Mouse (Mus musculus): ENCODE measurements at regions not wholly inside any gene's neighbourhood (a gene's known extent, or its start where the extent isn't known, plus 50 kb on each side); places are given as distances from the start of the nearest gene placed in this dataset.

DNA sequence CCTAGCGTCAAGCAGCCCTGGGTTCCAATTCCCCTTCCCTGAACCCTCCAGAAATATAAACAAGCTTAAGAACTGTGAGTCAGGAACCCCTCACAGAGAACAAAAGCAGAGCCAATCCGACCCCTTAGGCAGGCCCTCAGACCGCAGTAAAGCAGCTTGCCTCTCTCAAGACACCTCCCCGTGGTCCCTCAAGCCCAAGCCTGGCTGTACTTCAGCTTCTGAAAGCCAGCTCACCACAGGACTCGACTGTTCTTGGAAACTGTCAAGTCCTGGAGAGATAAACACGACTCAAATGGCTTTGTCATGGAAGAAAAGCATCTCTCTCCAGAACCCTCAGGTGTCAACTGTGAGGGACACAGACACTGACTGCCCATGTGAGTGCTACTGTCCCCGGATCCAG is 95.2 kb upstream of the Ptpn1 start:
- Histone ChIP-seq H3K4me2 (no peak overlapping the region), H3K4me3 (no peak overlapping the region), H3K4me1 (replicated peaks) (peaks cover 65% of the 10 kb centered on the region), H3K36me3 (no peaks in the 10 kb centered on the region), H3K27ac (ENCODE audit: poor library complexity, severe bottlenecking) (no peak overlapping the region), H3K9me3 (replicated peaks) (no peaks in the 10 kb centered on the region), H3K9ac (peak overlapping the region; percentile 4; the same call in 1 of the 2 replicates), H3K27me3 (replicated peaks) (peaks cover 6% of the 10 kb centered on the region; the same call in 1 of the 2 replicates)
- no peak for ATAC-seq (ENCODE audit: insufficient number of reproducible peaks, low FRiP score)
- 24% methylated on average over 7 of the region's 7 CpGs for WGBS

DNA sequence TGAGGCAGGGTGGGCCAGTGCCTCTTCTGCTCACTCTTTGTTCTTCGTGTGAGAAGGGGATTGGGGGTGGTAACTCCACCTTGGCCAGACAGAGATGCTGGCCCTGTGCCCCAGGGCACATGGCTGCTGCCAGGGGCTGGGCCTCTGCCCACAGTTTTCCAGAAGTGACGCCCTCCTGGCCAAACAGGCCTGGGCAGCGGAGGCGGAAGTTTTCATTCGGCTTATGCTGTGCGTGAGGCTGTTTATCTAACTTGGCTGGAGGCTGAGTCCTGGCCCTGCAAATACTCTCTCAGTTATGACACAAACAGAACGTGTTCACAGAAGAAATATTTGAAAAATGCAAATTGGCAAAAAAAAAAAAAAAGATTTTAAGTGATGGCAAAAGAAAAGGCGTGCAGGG is 97.3 kb upstream of the Ptpn1 start:
- 55% methylated on average over 8 of the region's 8 CpGs for WGBS
- Histone ChIP-seq H3K27ac (ENCODE audit: poor library complexity, severe bottlenecking) (peak overlapping the region; percentile 87), H3K4me2 (no peak overlapping the region), H3K27me3 (replicated peaks) (peaks cover 6% of the 10 kb centered on the region; the same call in 1 of the 2 replicates), H3K36me3 (no peaks in the 10 kb centered on the region), H3K9ac (no peak overlapping the region), H3K4me3 (no peak overlapping the region), H3K4me1 (replicated peaks) (peaks cover 49% of the 10 kb centered on the region), H3K9me3 (replicated peaks) (no peaks in the 10 kb centered on the region)
- no peak for ATAC-seq (ENCODE audit: insufficient number of reproducible peaks, low FRiP score)

DNA sequence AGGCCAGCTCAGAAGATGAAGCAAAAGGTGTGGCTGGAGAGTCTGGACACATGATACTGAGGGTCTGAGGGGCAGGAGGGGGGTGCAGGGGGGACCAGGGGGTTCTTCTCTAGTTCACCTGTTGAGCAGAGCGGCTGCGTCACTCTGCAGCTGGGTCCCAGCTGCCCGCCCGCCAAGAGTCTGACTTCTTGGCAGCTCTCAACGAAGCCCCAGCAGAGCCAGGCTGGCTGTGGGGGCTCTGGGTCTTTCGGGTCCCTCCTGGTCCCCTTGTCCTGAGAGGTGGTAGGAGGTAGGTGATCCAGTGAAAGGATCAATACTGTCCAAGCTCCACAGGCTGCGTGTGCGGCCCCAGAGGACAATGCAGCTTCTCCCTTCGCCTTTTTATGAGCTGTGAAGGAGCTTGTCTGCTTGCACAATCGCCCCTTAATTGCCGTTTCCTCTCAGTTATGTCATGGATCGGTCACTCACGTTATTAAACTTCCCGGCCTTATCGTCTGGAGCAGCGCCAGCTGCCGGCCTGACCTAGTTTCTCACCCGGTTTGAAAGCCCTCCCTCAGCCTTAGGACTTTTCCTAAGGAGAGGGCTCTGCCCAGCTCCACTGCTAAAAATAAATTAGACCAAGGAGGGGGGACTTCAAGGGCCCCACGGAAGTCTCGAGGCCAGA is 98.4 kb upstream of the Ptpn1 start:
- H3K9me3 ChIP-seq (replicated peaks) = no peaks in the 10 kb centered on the region
- H3K27me3 ChIP-seq (replicated peaks) = peaks cover under 1% of the 10 kb centered on the region; the same call in 1 of the 2 replicates
- H3K4me2 ChIP-seq = peak overlapping the region; percentile 52
- 24% methylated on average over 20 of the region's 20 CpGs for WGBS
- peaks cover 53% of the 10 kb centered on the region for H3K4me1 ChIP-seq (replicated peaks)
- H3K27ac ChIP-seq (ENCODE audit: poor library complexity, severe bottlenecking) = peak overlapping the region; percentile 87
- no peak overlapping the region for H3K4me3 ChIP-seq
- peak; percentile 58 for ATAC-seq (ENCODE audit: insufficient number of reproducible peaks, low FRiP score)
- H3K9ac ChIP-seq = peak overlapping the region; percentile 63
- H3K36me3 ChIP-seq = no peaks in the 10 kb centered on the region

DNA sequence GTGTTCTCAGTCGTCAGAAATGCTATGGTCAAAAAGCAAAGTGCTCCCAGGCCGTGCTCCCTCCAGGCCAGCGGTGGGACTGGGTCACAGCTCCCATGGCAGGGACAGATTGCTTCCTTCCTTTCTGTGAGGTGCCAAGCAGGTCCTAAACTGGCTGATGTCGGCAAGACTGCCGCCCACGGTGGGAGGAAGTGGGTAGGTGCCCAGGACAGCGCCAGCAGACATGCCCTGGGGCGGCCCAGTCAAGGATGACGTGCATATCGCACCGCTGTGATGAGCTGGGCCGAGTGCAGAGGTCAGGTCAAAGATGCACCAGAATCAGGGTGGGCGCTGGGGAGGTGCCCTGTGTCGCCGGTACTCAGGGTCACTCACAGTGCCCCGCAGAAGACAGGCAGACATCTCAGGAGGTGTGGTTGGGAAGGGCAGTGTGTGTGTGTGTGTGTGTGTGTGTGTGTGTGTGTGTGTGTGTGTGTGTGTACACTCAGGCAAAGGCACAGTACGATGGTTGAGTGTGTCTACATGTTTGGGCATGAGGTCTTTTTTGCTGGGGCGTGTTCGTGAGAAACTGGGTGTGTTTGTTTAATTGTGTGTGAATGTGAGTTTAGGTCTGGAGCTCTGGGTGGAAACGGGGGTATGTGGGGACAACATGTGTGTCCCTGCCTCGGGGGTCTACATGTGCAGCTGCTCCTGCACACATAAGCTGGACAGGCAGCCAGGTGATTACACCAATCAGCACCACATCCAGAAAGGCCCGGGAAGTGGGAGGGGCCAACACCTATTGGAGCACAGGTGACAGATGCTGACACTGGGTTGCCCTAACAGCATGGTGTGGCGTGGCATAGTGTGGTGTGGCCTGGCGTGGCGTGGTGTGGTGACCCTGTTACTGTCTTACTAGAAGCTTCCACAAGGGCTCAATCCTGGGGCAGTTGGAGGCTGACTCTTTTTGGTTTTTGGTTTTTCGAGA is 100.5 kb upstream of the Ptpn1 start:
- no peak overlapping the region for H3K27ac ChIP-seq (ENCODE audit: poor library complexity, severe bottlenecking)
- no peaks in the 10 kb centered on the region for H3K27me3 ChIP-seq (replicated peaks)
- H3K4me2 ChIP-seq = no peak overlapping the region
- H3K4me3 ChIP-seq = no peak overlapping the region
- WGBS = 82% methylated on average over 26 of the region's 26 CpGs
- no peaks in the 10 kb centered on the region for H3K9me3 ChIP-seq (replicated peaks)
- H3K9ac ChIP-seq = no peak overlapping the region
- no peak for ATAC-seq (ENCODE audit: insufficient number of reproducible peaks, low FRiP score)
- peaks cover 55% of the 10 kb centered on the region for H3K4me1 ChIP-seq (replicated peaks)
- no peaks in the 10 kb centered on the region for H3K36me3 ChIP-seq

DNA sequence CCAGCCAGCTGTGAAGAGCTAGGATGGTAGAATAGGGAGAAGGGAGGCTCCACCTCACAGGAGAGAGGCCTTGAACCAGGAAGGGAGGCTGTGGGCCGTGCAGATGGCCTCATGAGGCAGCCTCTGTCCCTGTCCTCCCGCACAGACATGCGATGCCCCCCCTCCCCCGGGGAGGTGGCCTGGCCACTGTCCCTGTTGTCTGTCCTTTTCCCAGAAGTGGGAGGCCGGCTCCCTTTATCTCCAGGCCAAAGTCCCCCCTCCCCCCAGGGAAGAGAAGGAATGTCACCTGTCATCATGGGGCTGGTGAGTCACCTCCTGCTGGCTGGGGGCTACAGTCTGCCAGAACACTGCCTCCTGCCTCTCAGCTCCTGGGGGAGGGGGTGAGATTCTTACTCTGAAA is 103.6 kb upstream of the Ptpn1 start:
- Histone ChIP-seq H3K4me3 (no peak overlapping the region), H3K36me3 (no peaks in the 10 kb centered on the region), H3K4me1 (replicated peaks) (peaks cover 47% of the 10 kb centered on the region), H3K9ac (peak overlapping the region; percentile 46; the same call in 1 of the 2 replicates), H3K4me2 (peak overlapping the region; percentile 29), H3K27ac (ENCODE audit: poor library complexity, severe bottlenecking) (peak overlapping the region; percentile 85), H3K9me3 (replicated peaks) (no peaks in the 10 kb centered on the region), H3K27me3 (replicated peaks) (no peaks in the 10 kb centered on the region)
- peak; percentile 55 for ATAC-seq (ENCODE audit: insufficient number of reproducible peaks, low FRiP score)
- WGBS = 3% methylated on average over 5 of the region's 5 CpGs

DNA sequence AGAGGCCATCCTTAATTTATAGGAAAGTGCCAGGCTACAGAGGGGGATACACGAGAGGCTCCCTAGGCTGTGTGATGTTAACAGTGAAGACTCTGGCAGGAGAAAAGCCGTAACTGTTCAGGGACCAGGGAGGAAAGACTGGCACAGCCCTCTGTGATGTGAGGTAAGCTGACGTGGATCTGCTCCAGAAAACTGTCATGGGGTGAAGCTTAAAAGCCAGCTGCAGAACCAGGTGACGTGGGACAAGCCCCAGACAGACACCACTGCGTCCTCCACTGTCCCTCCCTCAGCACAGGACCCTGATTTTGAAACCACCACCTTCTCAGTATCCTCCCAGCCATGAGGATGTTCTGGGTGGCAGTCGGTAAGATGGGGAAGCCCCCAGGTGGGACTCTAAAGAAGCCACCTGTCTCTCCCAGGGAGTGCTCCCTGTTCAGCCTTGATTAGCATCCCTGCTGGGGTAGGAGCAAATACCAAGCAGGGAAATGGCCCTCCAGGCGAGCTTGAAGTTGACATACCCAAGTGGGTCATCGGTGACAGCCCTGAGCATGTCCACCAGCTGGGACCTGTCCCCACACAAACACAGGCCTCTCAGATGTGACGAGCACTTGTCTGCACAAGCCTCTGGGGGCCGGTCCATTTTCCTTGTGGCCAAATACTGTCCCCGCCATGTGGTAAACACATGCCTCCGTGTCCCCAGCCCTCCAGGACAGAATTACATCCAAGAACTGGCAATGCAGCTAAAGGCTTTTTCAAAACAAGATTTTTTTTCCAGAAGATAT is 104.7 kb upstream of the Ptpn1 start:
- no peak for ATAC-seq (ENCODE audit: insufficient number of reproducible peaks, low FRiP score)
- H3K9me3 ChIP-seq (replicated peaks) = no peaks in the 10 kb centered on the region
- H3K4me3 ChIP-seq = no peak overlapping the region
- H3K36me3 ChIP-seq = no peaks in the 10 kb centered on the region
- H3K4me1 ChIP-seq (replicated peaks) = peaks cover 42% of the 10 kb centered on the region
- no peaks in the 10 kb centered on the region for H3K27me3 ChIP-seq (replicated peaks)
- WGBS = 41% methylated on average over 12 of the region's 12 CpGs
- H3K27ac ChIP-seq (ENCODE audit: poor library complexity, severe bottlenecking) = peak overlapping the region; percentile 5
- no peak overlapping the region for H3K9ac ChIP-seq
- H3K4me2 ChIP-seq = no peak overlapping the region

DNA sequence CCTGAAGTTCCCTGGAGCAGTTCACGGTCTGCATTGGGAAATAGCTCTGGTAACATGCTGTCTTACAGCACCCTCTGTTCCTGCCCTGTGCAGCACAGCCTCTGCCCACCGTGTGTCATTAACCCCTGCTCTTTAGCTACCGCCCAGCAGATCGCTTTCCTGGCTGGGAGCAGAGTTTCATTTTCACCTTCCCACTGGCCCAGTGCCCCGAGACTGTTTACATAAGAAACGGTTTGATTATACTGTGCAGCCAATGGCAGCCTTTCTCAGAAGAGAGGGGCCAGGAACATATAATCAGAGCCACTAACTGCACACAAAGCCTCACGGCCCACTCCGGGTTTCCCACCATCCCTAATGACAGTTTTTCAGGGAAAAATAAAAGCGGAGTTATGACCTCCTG is 108.3 kb upstream of the Ptpn1 start:
- H3K27me3 ChIP-seq (replicated peaks) = peaks cover 3% of the 10 kb centered on the region; the same call in 1 of the 2 replicates
- H3K4me2 ChIP-seq = no peak overlapping the region
- peak overlapping the region; percentile 67 for H3K27ac ChIP-seq (ENCODE audit: poor library complexity, severe bottlenecking)
- 0 out of 2 replicates have a peak, but pooled peaks have one; percentile 3 for ATAC-seq (ENCODE audit: insufficient number of reproducible peaks, low FRiP score)
- no peaks in the 10 kb centered on the region for H3K36me3 ChIP-seq
- H3K9ac ChIP-seq = no peak overlapping the region
- H3K9me3 ChIP-seq (replicated peaks) = no peaks in the 10 kb centered on the region
- peaks cover 51% of the 10 kb centered on the region for H3K4me1 ChIP-seq (replicated peaks)
- no peak overlapping the region for H3K4me3 ChIP-seq
- WGBS = 37% methylated on average over 9 of the region's 9 CpGs

DNA sequence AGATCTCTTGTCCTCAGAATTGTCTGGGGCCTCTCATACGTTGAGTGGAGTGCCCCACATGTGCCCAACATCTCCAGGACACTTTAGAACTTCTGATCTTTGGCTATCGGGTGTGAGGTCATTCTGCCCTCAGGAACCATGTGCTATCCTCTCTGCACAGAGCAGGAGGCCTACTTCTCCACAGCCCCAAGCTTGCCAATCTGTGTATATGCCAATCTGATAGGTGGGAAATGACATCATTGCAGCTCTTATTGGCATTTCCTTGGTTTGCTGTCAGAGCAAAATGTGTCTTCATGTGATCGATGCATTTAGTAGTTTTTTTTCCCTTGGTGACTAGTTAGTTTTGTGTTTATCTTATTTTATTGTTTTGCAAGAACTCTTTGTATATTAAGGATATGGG is 108.8 kb upstream of the Ptpn1 start:
- peaks cover 6% of the 10 kb centered on the region; the same call in 1 of the 2 replicates for H3K27me3 ChIP-seq (replicated peaks)
- H3K9me3 ChIP-seq (replicated peaks) = no peaks in the 10 kb centered on the region
- no peak overlapping the region for H3K4me3 ChIP-seq
- no peak overlapping the region for H3K9ac ChIP-seq
- WGBS = 83% methylated on average over 3 of the region's 3 CpGs
- no peak overlapping the region for H3K4me2 ChIP-seq
- no peak for ATAC-seq (ENCODE audit: insufficient number of reproducible peaks, low FRiP score)
- no peaks in the 10 kb centered on the region for H3K36me3 ChIP-seq
- peak overlapping the region; percentile 32; the same call in 1 of the 2 replicates for H3K27ac ChIP-seq (ENCODE audit: poor library complexity, severe bottlenecking)
- peaks cover 46% of the 10 kb centered on the region for H3K4me1 ChIP-seq (replicated peaks)

DNA sequence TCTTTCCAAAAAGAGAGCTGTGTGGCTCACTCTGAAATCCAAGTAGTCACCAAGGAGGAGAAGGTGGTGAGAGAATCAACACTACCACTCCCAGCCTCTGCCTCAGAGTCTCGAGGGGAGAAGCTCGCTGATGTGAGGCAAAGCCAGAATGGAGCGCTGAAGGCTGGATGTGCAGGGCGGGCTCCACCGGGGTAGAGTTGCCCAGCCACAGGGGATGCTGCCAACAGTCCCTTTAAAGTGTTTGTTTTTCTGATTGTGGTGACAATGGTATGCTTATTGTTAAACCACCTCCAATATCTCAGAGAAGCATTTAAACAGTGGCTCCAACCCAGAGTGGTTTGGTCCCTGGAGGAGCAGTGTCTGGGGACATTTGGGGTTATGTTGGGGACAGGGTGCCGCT is 110.7 kb upstream of the Ptpn1 start:
- H3K27me3 ChIP-seq (replicated peaks) = peaks cover 6% of the 10 kb centered on the region; the same call in 1 of the 2 replicates
- H3K4me2 ChIP-seq = no peak overlapping the region
- ATAC-seq (ENCODE audit: insufficient number of reproducible peaks, low FRiP score) = no peak
- H3K27ac ChIP-seq (ENCODE audit: poor library complexity, severe bottlenecking) = no peak overlapping the region
- no peaks in the 10 kb centered on the region for H3K9me3 ChIP-seq (replicated peaks)
- H3K36me3 ChIP-seq = no peaks in the 10 kb centered on the region
- 63% methylated on average over 6 of the region's 6 CpGs for WGBS
- H3K9ac ChIP-seq = no peak overlapping the region
- no peak overlapping the region for H3K4me3 ChIP-seq
- peaks cover 31% of the 10 kb centered on the region for H3K4me1 ChIP-seq (replicated peaks)

DNA sequence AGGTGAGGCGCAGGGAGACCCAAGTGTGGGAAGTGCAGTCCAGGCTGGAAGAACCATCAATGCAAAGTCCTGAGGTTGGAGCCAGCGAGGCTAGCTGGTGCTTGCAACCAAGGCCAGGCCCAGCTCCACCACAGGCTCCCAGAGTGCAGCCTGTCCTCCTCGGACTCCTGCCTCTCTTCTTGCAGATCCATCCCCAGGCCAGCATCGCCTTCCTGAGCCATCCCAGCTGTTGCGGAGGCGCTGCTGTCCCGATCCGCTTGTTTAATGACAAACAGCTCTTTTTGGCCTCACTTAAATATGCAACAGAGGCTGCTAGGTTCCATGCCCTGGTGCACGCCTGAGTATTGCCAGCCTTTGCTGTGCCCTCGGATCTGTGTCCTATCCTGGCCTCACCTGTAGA is 113.1 kb upstream of the Ptpn1 start:
- Histone ChIP-seq H3K27ac (ENCODE audit: poor library complexity, severe bottlenecking) (no peak overlapping the region), H3K4me3 (no peak overlapping the region), H3K9ac (no peak overlapping the region), H3K9me3 (replicated peaks) (no peaks in the 10 kb centered on the region), H3K4me1 (replicated peaks) (peaks cover 21% of the 10 kb centered on the region), H3K4me2 (no peak overlapping the region), H3K27me3 (replicated peaks) (peaks cover 6% of the 10 kb centered on the region; the same call in 1 of the 2 replicates), H3K36me3 (no peaks in the 10 kb centered on the region)
- WGBS = 79% methylated on average over 10 of the region's 10 CpGs
- no peak for ATAC-seq (ENCODE audit: insufficient number of reproducible peaks, low FRiP score)

All from heart, embryonic 12.5 days (tissue).